Mouse (Mus musculus) kidney, adult 9 months (tissue): ENCODE results near the gene Olfr1248.
"Not testable (repeated sequence)": the region's sequence is repeated elsewhere in the genome, so short reads cannot be mapped to it uniquely, and the experiment has no call there.

Source experiments
- DNase-seq: peaks from one replicate; pipeline ENCODE4 v3.0.0; 2022

Olfr1248 gene

DNA sequence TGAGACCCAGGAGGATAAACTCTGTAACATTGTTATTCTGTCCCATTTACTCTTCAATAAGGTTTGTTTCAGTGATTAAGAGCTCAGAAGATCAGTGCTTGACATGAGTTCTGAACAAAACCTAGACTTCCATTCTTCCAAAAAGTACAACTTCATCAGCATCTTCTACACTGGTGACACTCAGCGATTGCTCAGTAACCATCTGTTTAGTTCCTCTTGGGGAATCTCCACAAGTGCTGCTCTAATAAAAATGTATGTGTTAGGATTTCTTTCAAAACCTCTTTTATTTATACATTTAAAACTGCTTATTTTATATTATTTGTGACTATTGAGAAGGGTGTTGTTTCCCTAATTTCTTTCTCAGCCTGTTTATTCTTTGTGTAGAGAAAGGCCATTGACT is at the start of gene Olfr1248:
Gene Olfr1248 (minus strand): TSS at position 101 of the 400 bp plus-strand sequence.
- DNase-seq, result not testable (repeated sequence)

- DNase-seq, result no peak
These were observed 43.3 kb upstream of the Olfr1248 start, which contains the start of gene Olfr1250 for GRCm38 (mm10) chr2:89661367-89661766. TSS of gene Olfr1250 (minus strand) at chr2:89661467.

DNA sequence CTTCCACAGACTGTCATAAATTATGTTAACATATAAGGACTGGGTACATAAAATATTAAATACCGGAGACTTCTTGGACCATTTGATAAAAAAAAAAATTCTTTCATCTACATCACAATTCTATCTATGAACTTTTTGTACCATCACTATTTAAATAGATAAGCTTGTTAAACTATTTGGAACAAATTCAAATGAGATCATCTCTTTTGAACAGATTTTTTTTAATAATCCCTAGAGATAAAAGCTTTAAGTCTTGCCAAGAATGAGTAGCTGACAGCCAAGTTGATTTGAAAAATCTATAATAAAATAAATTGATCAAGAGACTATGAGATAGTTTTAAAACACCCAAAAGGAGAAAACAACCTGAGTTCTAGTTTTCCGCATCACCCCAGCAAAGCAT is 16.8 kb upstream of the Olfr1248 start, which contains the start of gene Olfr1249:
Gene Olfr1249 (minus strand): TSS at position 101 of the 400 bp plus-strand sequence.
- DNase-seq, result no peak

- no peak for DNase-seq
These were observed 4.0 kb downstream of the Olfr1248 start, which contains the start of gene Olfr1247 for GRCm38 (mm10) chr2:89614030-89614429. TSS of gene Olfr1247 (minus strand) at chr2:89614130.

GRCm38 (mm10) chr2:89593057-89593456 is 25.0 kb downstream of the Olfr1248 start, which contains the start of gene Olfr1246:
TSS of gene Olfr1246 (minus strand) at chr2:89593157.
- no peak for DNase-seq

- no peak for DNase-seq
These were observed 39.7 kb downstream of the Olfr1248 start, which contains the start of gene Olfr1245 for GRCm38 (mm10) chr2:89578347-89578746. TSS of gene Olfr1245 (minus strand) at chr2:89578447.
